Mouse (Mus musculus): ENCODE results near the gene Myo10. TPM values are rescaled to one million over a fixed set of nuclear protein-coding genes. Genes with fewer than 3 reads are reported as not detected.

Gene Myo10
- polyA plus RNA-seq, 1 experiment from 2014 or later: 23.9 TPM

- H3K9me3 ChIP-seq: no peaks in the 10 kb centered on the region
- 92% methylated on average over 35 of the region's 35 CpGs for WGBS
- no peaks in the 10 kb centered on the region for H3K4me1 ChIP-seq (replicated peaks)
- H3K27me3 ChIP-seq (replicated peaks): no peaks in the 10 kb centered on the region
- no peak overlapping the region for H3K9ac ChIP-seq
- H3K36me3 ChIP-seq: peaks cover 26% of the 10 kb centered on the region
- H3K4me3 ChIP-seq (replicated peaks): no peak overlapping the region
- no peak overlapping the region for H3K27ac ChIP-seq
- ATAC-seq: no peak
- no peak overlapping the region for H3K4me2 ChIP-seq (replicated peaks)
Measured at GRCm38 (mm10) chr15:25785456-25786390, 163.4 kb downstream of the Myo10 start.

GRCm38 (mm10) chr15:25787406-25787805, 165.1 kb downstream of the Myo10 start:
- H3K4me2 ChIP-seq (replicated peaks): no peak overlapping the region
- no peak overlapping the region for H3K9ac ChIP-seq
- no peaks in the 10 kb centered on the region for H3K4me1 ChIP-seq (replicated peaks)
- no peak for ATAC-seq
- WGBS: 75% methylated on average over 9 of the region's 9 CpGs
- no peaks in the 10 kb centered on the region for H3K9me3 ChIP-seq
- peaks cover 19% of the 10 kb centered on the region; the same call in 1 of the 2 replicates for H3K36me3 ChIP-seq
- no peak overlapping the region for H3K27ac ChIP-seq
- no peaks in the 10 kb centered on the region for H3K27me3 ChIP-seq (replicated peaks)
- H3K4me3 ChIP-seq (replicated peaks): no peak overlapping the region

GRCm38 (mm10) chr15:25787965-25788364, 165.6 kb downstream of the Myo10 start:
- WGBS: 89% methylated on average over 8 of the region's 8 CpGs
- Histone ChIP-seq H3K27me3 (replicated peaks) (no peaks in the 10 kb centered on the region), H3K36me3 (peaks cover 17% of the 10 kb centered on the region; the same call in 1 of the 2 replicates), H3K9me3 (no peaks in the 10 kb centered on the region), H3K4me1 (replicated peaks) (no peaks in the 10 kb centered on the region), H3K4me3 (replicated peaks) (no peak overlapping the region), H3K4me2 (replicated peaks) (no peak overlapping the region), H3K9ac (no peak overlapping the region), H3K27ac (no peak overlapping the region)
- no peak for ATAC-seq

GRCm38 (mm10) chr15:25788565-25788964, 166.2 kb downstream of the Myo10 start:
- Histone ChIP-seq H3K36me3 (peaks cover 15% of the 10 kb centered on the region; the same call in 1 of the 2 replicates), H3K4me1 (replicated peaks) (no peaks in the 10 kb centered on the region), H3K9me3 (no peaks in the 10 kb centered on the region), H3K9ac (no peak overlapping the region), H3K4me2 (replicated peaks) (no peak overlapping the region), H3K27ac (no peak overlapping the region), H3K27me3 (replicated peaks) (no peaks in the 10 kb centered on the region), H3K4me3 (replicated peaks) (no peak overlapping the region)
- WGBS: 90% methylated on average over 7 of the region's 7 CpGs
- ATAC-seq: no peak

GRCm38 (mm10) chr15:25789241-25789640, 166.9 kb downstream of the Myo10 start:
- WGBS: 87% methylated on average over 10 of the region's 10 CpGs

GRCm38 (mm10) chr15:25791660-25792353, 169.5 kb downstream of the Myo10 start:
- 76% methylated on average over 8 of the region's 8 CpGs for WGBS
- H3K9ac ChIP-seq: no peak overlapping the region
- H3K4me1 ChIP-seq (replicated peaks): no peaks in the 10 kb centered on the region
- H3K27me3 ChIP-seq (replicated peaks): no peaks in the 10 kb centered on the region
- H3K4me3 ChIP-seq (replicated peaks): no peak overlapping the region
- no peak overlapping the region for H3K27ac ChIP-seq
- no peaks in the 10 kb centered on the region for H3K9me3 ChIP-seq
- no peak overlapping the region for H3K4me2 ChIP-seq (replicated peaks)
- ATAC-seq: peak; percentile 46; the same call in 1 of the 2 replicates
- peaks cover 10% of the 10 kb centered on the region for H3K36me3 ChIP-seq

More at GRCm38 (mm10) chr15:25789241-25789640, 166.9 kb downstream of the Myo10 start:
- no peak overlapping the region for H3K4me2 ChIP-seq (replicated peaks)
- H3K27me3 ChIP-seq (replicated peaks): no peaks in the 10 kb centered on the region
- no peak overlapping the region for H3K4me3 ChIP-seq (replicated peaks)
- no peaks in the 10 kb centered on the region for H3K9me3 ChIP-seq
- peaks cover 9% of the 10 kb centered on the region; the same call in 1 of the 2 replicates for H3K36me3 ChIP-seq
- no peak for ATAC-seq
- no peak overlapping the region for H3K27ac ChIP-seq
- H3K9ac ChIP-seq: no peak overlapping the region
- no peaks in the 10 kb centered on the region for H3K4me1 ChIP-seq (replicated peaks)

- Histone ChIP-seq H3K27ac (no peak overlapping the region), H3K9ac (no peak overlapping the region), H3K4me1 (replicated peaks) (no peaks in the 10 kb centered on the region), H3K9me3 (no peaks in the 10 kb centered on the region), H3K36me3 (peaks cover 13% of the 10 kb centered on the region), H3K4me3 (replicated peaks) (no peak overlapping the region), H3K4me2 (replicated peaks) (no peak overlapping the region), H3K27me3 (replicated peaks) (no peaks in the 10 kb centered on the region)
- no peak for ATAC-seq
- 76% methylated on average over 8 of the region's 8 CpGs for WGBS
Measured at GRCm38 (mm10) chr15:25794123-25794522, 171.8 kb downstream of the Myo10 start.

GRCm38 (mm10) chr15:25795496-25795895, 173.2 kb downstream of the Myo10 start:
- Histone ChIP-seq H3K27ac (no peak overlapping the region), H3K4me1 (replicated peaks) (no peaks in the 10 kb centered on the region), H3K36me3 (peaks cover 23% of the 10 kb centered on the region), H3K4me2 (replicated peaks) (no peak overlapping the region), H3K9ac (no peak overlapping the region), H3K27me3 (replicated peaks) (no peaks in the 10 kb centered on the region), H3K9me3 (no peaks in the 10 kb centered on the region), H3K4me3 (replicated peaks) (no peak overlapping the region)
- WGBS: 92% methylated on average over 9 of the region's 9 CpGs
- no peak for ATAC-seq

- Histone ChIP-seq H3K9me3 (no peaks in the 10 kb centered on the region), H3K4me2 (replicated peaks) (no peak overlapping the region), H3K4me1 (replicated peaks) (no peaks in the 10 kb centered on the region), H3K36me3 (peaks cover 23% of the 10 kb centered on the region), H3K27ac (no peak overlapping the region), H3K27me3 (replicated peaks) (no peaks in the 10 kb centered on the region), H3K9ac (no peak overlapping the region), H3K4me3 (replicated peaks) (no peak overlapping the region)
- ATAC-seq: no peak
- WGBS: 64% methylated on average over 3 of the region's 3 CpGs
Measured at GRCm38 (mm10) chr15:25796353-25796752, 174.0 kb downstream of the Myo10 start.

GRCm38 (mm10) chr15:25797179-25797578, 174.9 kb downstream of the Myo10 start:
- no peak for ATAC-seq
- no peaks in the 10 kb centered on the region for H3K27me3 ChIP-seq (replicated peaks)
- H3K9ac ChIP-seq: no peak overlapping the region
- H3K4me2 ChIP-seq (replicated peaks): no peak overlapping the region
- 90% methylated on average over 8 of the region's 8 CpGs for WGBS
- H3K4me1 ChIP-seq (replicated peaks): no peaks in the 10 kb centered on the region
- no peak overlapping the region for H3K4me3 ChIP-seq (replicated peaks)
- peaks cover 20% of the 10 kb centered on the region for H3K36me3 ChIP-seq
- no peak overlapping the region for H3K27ac ChIP-seq
- H3K9me3 ChIP-seq: no peaks in the 10 kb centered on the region

GRCm38 (mm10) chr15:25797888-25798287, 175.6 kb downstream of the Myo10 start:
- Histone ChIP-seq H3K4me2 (replicated peaks) (no peak overlapping the region), H3K4me3 (replicated peaks) (no peak overlapping the region), H3K27me3 (replicated peaks) (no peaks in the 10 kb centered on the region), H3K9ac (no peak overlapping the region), H3K9me3 (no peaks in the 10 kb centered on the region), H3K27ac (no peak overlapping the region), H3K36me3 (peaks cover 26% of the 10 kb centered on the region), H3K4me1 (replicated peaks) (no peaks in the 10 kb centered on the region)
- WGBS: 85% methylated on average over 1 of the region's 1 CpGs
- ATAC-seq: no peak

GRCm38 (mm10) chr15:25801726-25802125, 179.4 kb downstream of the Myo10 start:
- 87% methylated on average over 5 of the region's 5 CpGs for WGBS
- peaks cover 36% of the 10 kb centered on the region for H3K36me3 ChIP-seq
- H3K9me3 ChIP-seq: no peaks in the 10 kb centered on the region
- H3K27ac ChIP-seq: no peak overlapping the region
- no peak overlapping the region for H3K9ac ChIP-seq
- no peaks in the 10 kb centered on the region for H3K4me1 ChIP-seq (replicated peaks)
- no peak overlapping the region for H3K4me2 ChIP-seq (replicated peaks)
- no peaks in the 10 kb centered on the region for H3K27me3 ChIP-seq (replicated peaks)
- no peak for ATAC-seq
- no peak overlapping the region for H3K4me3 ChIP-seq (replicated peaks)

All from intestine, embryonic 15.5 days (tissue).